Mouse (Mus musculus) megakaryocyte-erythroid progenitor cell, adult 5-6 weeks (primary cell): Measurements from ENCODE around the gene Tcf20. TPM values are rescaled to one million over a fixed set of nuclear protein-coding genes. Genes with fewer than 3 reads are reported as not detected.

Experiments used
- ATAC-seq: replicated peaks from 2 replicates; pipeline ENCODE4 v1.8.0; 2016; ENCODE audit warnings: mild to moderate bottlenecking, inconsistent platforms; ENCODE audit not compliant: severe bottlenecking, poor library complexity, low FRiP score, low TSS enrichment
- total RNA-seq, 2 experiments: library from RNA; stranded (forward) in 1 of 2; stranded (reverse) in 1 of 2; fragments of 200-1000, 215-1000 nt in 1 of 2; fragments of >200 nt in 1 of 2; fragmentation: Nextera tagmentation in 1 of 2; gene quantifications; 2 replicates each; pipeline ENCODE4 v1.2.3; 2014 to 2017

Gene Tcf20
- total RNA-seq, 2 experiments from 2014 or later, result 57.7 to 106 TPM

- no peak for ATAC-seq
Measured at GRCm38 (mm10) chr15:82996431-82996830, 8.8 kb upstream of the Tcf20 start.

GRCm38 (mm10) chr15:82995239-82995638 lies 7.6 kb upstream of the Tcf20 start:
- ATAC-seq, result no peak

- ATAC-seq, result no peak
Measured at GRCm38 (mm10) chr15:82992911-82993310, 5.2 kb upstream of the Tcf20 start.

- no peak for ATAC-seq
Measured at GRCm38 (mm10) chr15:82992079-82992783, 4.6 kb upstream of the Tcf20 start.

GRCm38 (mm10) chr15:82989190-82989704 lies 1.6 kb upstream of the Tcf20 start:
- no peak for ATAC-seq

GRCm38 (mm10) chr15:82987014-82987731 lies 499 bp downstream of the Tcf20 start:
- peak; percentile 41 for ATAC-seq

- ATAC-seq, result no peak
Measured at GRCm38 (mm10) chr15:82984574-82984973, 3.1 kb downstream of the Tcf20 start.

GRCm38 (mm10) chr15:82984097-82984496 lies 3.6 kb downstream of the Tcf20 start:
- ATAC-seq, result no peak

GRCm38 (mm10) chr15:82983416-82984026 lies 4.2 kb downstream of the Tcf20 start:
- ATAC-seq, result no peak

GRCm38 (mm10) chr15:82982724-82983415 lies 4.8 kb downstream of the Tcf20 start:
- no peak for ATAC-seq

- no peak for ATAC-seq
Measured at GRCm38 (mm10) chr15:82981676-82982520, 5.8 kb downstream of the Tcf20 start.

GRCm38 (mm10) chr15:82979531-82979930 lies 8.1 kb downstream of the Tcf20 start:
- ATAC-seq, result no peak

- ATAC-seq, result no peak
Measured at GRCm38 (mm10) chr15:82974471-82974870, 13.2 kb downstream of the Tcf20 start.

GRCm38 (mm10) chr15:82969206-82969721 lies 18.4 kb downstream of the Tcf20 start:
- ATAC-seq, result no peak

- ATAC-seq, result no peak
Measured at GRCm38 (mm10) chr15:82968449-82968848, 19.2 kb downstream of the Tcf20 start.

- ATAC-seq, result no peak
Measured at GRCm38 (mm10) chr15:82967947-82968346, 19.7 kb downstream of the Tcf20 start.

- no peak for ATAC-seq
Measured at GRCm38 (mm10) chr15:82964266-82964825, 23.3 kb downstream of the Tcf20 start.

- no peak for ATAC-seq
Measured at GRCm38 (mm10) chr15:82963556-82964156, 24.0 kb downstream of the Tcf20 start.
